Mouse (Mus musculus): Measurements from ENCODE around the gene Sipa1l2. TPM values are rescaled to one million over a fixed set of nuclear protein-coding genes. Genes with fewer than 3 reads are reported as not detected.

Gene Sipa1l2
- 10 to 100 TPM; 62.3 to 68.6 TPM for total RNA-seq (2021)
- long read RNA-seq, full-length matches to known transcripts: 44 of 82 reads
- long read RNA-seq, partial matches to known transcripts: 16 of 82 reads
- long read RNA-seq, other reads (novel, unspliced or antisense): 22 of 82 reads

- DNase-seq (ENCODE audit: low spot score in 2 of 2): peak; percentile 93 to 96
Observed at GRCm38 (mm10) chr8:125569533-125570365, at the start of gene Sipa1l2. Sipa1l2 (minus strand) TSS chr8:125569808.

GRCm38 (mm10) chr8:125618543-125619335 lies 49.1 kb upstream of the Sipa1l2 start:
- peak in 1 of 2 experiments; percentile 28 for DNase-seq (ENCODE audit: low spot score in 2 of 2)

GRCm38 (mm10) chr8:125616935-125617334 lies 47.3 kb upstream of the Sipa1l2 start:
- no peak for DNase-seq (ENCODE audit: low spot score in 2 of 2)

- DNase-seq (ENCODE audit: low spot score in 2 of 2): no peak
Observed at GRCm38 (mm10) chr8:125616039-125616438, 46.4 kb upstream of the Sipa1l2 start.

- DNase-seq (ENCODE audit: low spot score in 2 of 2): no peak
Observed at GRCm38 (mm10) chr8:125613552-125613951, 43.9 kb upstream of the Sipa1l2 start.

GRCm38 (mm10) chr8:125611799-125612560 lies 42.4 kb upstream of the Sipa1l2 start:
- DNase-seq (ENCODE audit: low spot score in 2 of 2): no peak

- DNase-seq (ENCODE audit: low spot score in 2 of 2): no peak
Observed at GRCm38 (mm10) chr8:125611024-125611798, 41.6 kb upstream of the Sipa1l2 start.

GRCm38 (mm10) chr8:125609737-125610136 lies 40.1 kb upstream of the Sipa1l2 start:
- DNase-seq (ENCODE audit: low spot score in 2 of 2): no peak

GRCm38 (mm10) chr8:125607714-125608223 lies 38.2 kb upstream of the Sipa1l2 start:
- DNase-seq (ENCODE audit: low spot score in 2 of 2): no peak

GRCm38 (mm10) chr8:125606937-125607336 lies 37.3 kb upstream of the Sipa1l2 start:
- no peak for DNase-seq (ENCODE audit: low spot score in 2 of 2)

- no peak for DNase-seq (ENCODE audit: low spot score in 2 of 2)
Observed at GRCm38 (mm10) chr8:125604817-125605512, 35.4 kb upstream of the Sipa1l2 start.

- DNase-seq (ENCODE audit: low spot score in 2 of 2): no peak
Observed at GRCm38 (mm10) chr8:125604213-125604816, 34.7 kb upstream of the Sipa1l2 start.

- no peak for DNase-seq (ENCODE audit: low spot score in 2 of 2)
Observed at GRCm38 (mm10) chr8:125603312-125603840, 33.8 kb upstream of the Sipa1l2 start.

- no peak for DNase-seq (ENCODE audit: low spot score in 2 of 2)
Observed at GRCm38 (mm10) chr8:125600033-125600686, 30.6 kb upstream of the Sipa1l2 start.

- DNase-seq (ENCODE audit: low spot score in 2 of 2): no peak
Observed at GRCm38 (mm10) chr8:125595571-125596508, 26.2 kb upstream of the Sipa1l2 start.

- no peak for DNase-seq (ENCODE audit: low spot score in 2 of 2)
Observed at GRCm38 (mm10) chr8:125590363-125590762, 20.8 kb upstream of the Sipa1l2 start.

- no peak for DNase-seq (ENCODE audit: low spot score in 2 of 2)
Observed at GRCm38 (mm10) chr8:125586587-125586986, 17.0 kb upstream of the Sipa1l2 start.
